Mouse (Mus musculus) macrophage (primary cell): Measurements from ENCODE around the gene Zc3h13. TPM values are rescaled to one million over a fixed set of nuclear protein-coding genes. Genes with fewer than 3 reads are reported as not detected.

ENCODE experiments used
- H3K27ac ChIP-seq: fragments of 350-480 bp; formaldehyde crosslinking; 2 replicates; pipeline ENCODE4 v1.9.0; 2021
- H3K36me3 ChIP-seq: fragments of 350-480 bp; formaldehyde crosslinking; 2 replicates; pipeline ENCODE4 v1.9.0; 2021; ENCODE audit errors: inconsistent target
- H3K4me3 ChIP-seq: fragments of 350-480 bp; formaldehyde crosslinking; 2 replicates; pipeline ENCODE4 v1.9.0; 2021; ENCODE audit errors: inconsistent target
- H3K79me2 ChIP-seq: fragments of 350-480 bp; formaldehyde crosslinking; 2 replicates; pipeline ENCODE4 v1.9.0; 2021; ENCODE audit errors: inconsistent target
- WGBS: methylation state at CpG from one replicate; pipeline ENCODE4 v1.1.7; 2026; ENCODE audit warnings: inconsistent platforms; ENCODE audit not compliant: missing documents; 5-methylcytosine and 5-hydroxymethylcytosine counted together
- polyA plus RNA-seq: library from polyadenylated mRNA; stranded (reverse); fragments of 250-400 nt; gene quantifications from 3 replicates; pipeline ENCODE4 v1.2.4, GENCODE M21; 2018; ENCODE audit warnings: inconsistent platforms
- total RNA-seq, 78 experiments: library from RNA; depleted of rRNA; stranded (reverse); fragments of 250-400 nt; gene quantifications; 1 replicate in 9 of 78; 2 replicates in 24 of 78; 3 replicates in 43 of 78; 4 replicates in 2 of 78; pipeline ENCODE4 v1.2.4; 2018; ENCODE audit warnings: inconsistent platforms in 56 of 78

The Zc3h13 gene
- 10 to 100 TPM; 38.1 to 85.7 (median 67.5) TPM for total RNA-seq (2018; cell fraction: chromatin; rRNA removed)
- total RNA-seq (2018; cell fraction: cytosol; rRNA removed), result 10 to 100 TPM; 11.7 to 20.8 (median 17.5) TPM
- 10 to 100 TPM; 23.1 to 57.3 (median 39.4) TPM for total RNA-seq (2018; cell fraction: nucleus; rRNA removed)
- 15.4 to 32.8 TPM (median 16.9 TPM) in 3 replicates for polyA plus RNA-seq

DNA sequence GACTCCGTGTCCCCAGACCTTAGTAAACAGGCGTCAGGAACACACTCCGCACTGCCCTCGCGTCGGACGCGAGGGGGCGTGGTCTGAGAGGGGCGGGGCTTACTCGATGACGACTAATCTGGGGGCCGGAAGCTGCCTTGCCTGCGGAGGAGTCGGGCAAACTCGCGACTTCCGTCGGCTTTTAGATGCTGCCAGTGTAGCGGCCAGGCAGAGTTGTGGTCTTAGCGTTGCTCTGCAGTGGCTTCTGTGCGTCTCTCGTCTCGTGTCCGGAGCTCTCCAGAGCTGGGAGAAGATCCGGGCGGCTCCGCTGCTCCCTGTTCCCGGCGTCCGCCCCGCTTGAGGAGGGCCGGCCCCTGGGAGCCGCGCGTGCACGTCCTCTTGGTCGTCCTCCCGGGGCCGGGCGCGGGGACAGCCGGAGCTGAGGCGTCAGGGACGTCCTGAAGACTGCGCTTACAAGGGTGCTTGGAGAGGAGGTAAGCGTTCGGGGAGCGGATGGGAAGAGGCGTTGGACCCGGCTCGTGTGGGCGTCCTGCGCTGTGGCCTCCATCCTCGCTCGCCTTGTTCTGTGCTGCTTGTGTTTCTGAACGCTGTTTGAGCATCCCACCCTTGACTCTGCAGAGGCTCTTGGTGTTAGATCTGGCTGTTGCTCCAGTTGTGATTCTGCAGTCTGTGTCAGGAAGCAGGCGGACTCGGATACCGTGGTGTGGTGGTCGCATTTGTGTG, at the start of gene Zc3h13:
Zc3h13 (plus strand) TSS at position 181 of the 723 bp plus-strand sequence.
- peak within 1 kb of the TSS; percentile 91 for H3K4me3 ChIP-seq
- peaks cover 50% of the 10 kb centered on the region for H3K79me2 ChIP-seq
- WGBS, result under 1% methylated on average over 61 of the region's 61 CpGs
- no peak within 1 kb of the TSS for H3K27ac ChIP-seq
- H3K36me3 ChIP-seq, result no peaks in the 10 kb centered on the region

DNA sequence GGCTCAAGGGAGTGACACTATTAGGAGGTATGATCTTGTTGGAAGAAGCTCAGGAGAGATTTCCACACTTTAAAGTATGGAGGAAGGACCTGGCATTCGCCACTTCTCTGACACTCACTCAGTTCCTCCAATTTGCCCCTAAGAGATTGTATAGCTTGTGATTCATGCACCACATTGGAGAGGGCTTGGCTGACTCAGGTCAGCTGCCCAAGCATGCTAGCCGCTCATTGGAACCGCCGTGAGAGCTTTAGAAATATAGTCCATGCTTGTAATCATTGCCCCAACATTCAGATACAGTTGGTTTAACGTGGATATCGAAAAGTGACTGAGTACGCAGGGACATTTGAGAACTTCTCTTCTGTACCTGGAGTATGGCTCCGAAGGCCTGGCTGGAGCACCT, 48.6 kb upstream of the Zc3h13 start:
- H3K36me3 ChIP-seq, result no peaks in the 10 kb centered on the region
- whole genome bisulfite sequencing, result 84% methylated on average over 8 of the region's 8 CpGs

DNA sequence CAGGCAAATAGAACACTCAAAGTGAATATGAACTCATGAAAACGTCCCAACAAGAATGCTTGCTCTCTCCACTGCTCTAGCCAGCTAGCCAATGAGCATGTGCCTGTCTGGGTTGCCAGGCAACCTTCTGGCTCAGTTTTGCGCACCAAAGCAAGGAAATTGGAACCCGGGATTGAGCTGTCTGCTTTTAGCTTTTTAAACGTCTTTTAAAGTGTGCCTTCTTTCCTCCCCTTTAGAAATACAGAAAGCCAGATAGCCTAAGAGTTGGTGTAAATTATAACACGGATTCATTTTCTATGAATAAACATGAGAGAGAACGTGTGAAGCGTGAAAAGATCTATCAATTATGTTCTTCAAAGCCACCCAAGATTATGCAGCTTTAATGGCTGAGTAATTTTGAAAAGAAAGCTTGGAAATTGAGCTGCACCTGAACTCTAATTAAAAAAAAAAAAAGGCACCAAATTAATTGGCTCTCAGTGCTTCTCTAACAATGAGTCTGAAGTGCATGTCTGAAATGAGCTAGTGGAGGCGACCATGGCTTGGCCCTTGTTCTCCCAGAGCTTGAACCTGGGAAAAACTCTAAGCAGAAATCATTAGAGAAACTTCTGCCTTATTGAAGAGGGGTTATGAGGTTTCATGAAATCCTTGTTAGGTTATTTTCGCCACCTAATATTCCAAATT, 48.1 kb upstream of the Zc3h13 start:
- no peaks in the 10 kb centered on the region for H3K79me2 ChIP-seq
- no peak overlapping the region for H3K27ac ChIP-seq
- H3K4me3 ChIP-seq, result no peak overlapping the region
- WGBS, result 87% methylated on average over 9 of the region's 9 CpGs
- no peaks in the 10 kb centered on the region for H3K36me3 ChIP-seq

More for the DNA sequence above, 48.6 kb upstream of the Zc3h13 start:
- Histone ChIP-seq H3K27ac (no peak overlapping the region), H3K4me3 (no peak overlapping the region), H3K79me2 (no peaks in the 10 kb centered on the region)

DNA sequence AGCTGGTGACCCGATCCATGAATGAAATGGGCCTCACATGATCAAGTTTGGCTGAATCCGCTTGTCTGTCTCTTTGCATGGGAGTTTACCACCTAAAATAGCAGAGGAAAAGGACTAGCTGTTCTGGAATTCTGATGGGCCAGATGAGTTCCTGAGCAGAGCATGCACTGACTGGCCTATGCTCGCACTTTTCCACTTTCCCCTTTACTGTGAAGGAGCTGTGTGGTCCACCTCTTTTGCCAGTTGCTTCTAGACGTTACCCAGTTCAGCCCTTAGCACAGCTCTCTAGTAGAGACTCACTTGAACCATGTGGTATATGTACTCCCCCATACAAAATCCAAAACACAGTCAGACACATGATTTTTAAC, 47.6 kb upstream of the Zc3h13 start:
- WGBS, result 97% methylated on average over 4 of the region's 4 CpGs
- Histone ChIP-seq H3K27ac (no peak overlapping the region), H3K79me2 (no peaks in the 10 kb centered on the region), H3K4me3 (no peak overlapping the region), H3K36me3 (no peaks in the 10 kb centered on the region)

DNA sequence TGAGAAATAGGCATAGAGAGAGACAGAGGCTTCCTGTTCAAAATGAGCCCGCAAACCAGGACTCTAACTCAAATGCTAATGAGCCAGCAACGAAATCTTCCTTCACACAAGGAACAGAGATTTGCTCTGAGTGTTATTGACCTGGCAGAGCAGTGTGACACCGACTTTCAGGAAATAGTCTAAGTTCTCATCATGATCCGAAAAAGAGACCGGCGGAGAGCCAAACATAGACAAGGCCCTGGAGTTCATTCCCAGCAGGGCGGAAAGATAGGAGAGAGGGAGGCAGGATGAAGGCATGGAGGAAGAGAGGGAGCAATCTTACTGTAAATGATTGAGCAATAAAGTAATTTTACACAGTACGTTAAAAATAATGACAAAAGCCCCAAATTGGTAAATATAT, 47.1 kb upstream of the Zc3h13 start:
- H3K36me3 ChIP-seq, result no peaks in the 10 kb centered on the region
- no peaks in the 10 kb centered on the region for H3K79me2 ChIP-seq
- H3K27ac ChIP-seq, result no peak overlapping the region
- H3K4me3 ChIP-seq, result no peak overlapping the region
- WGBS, result 89% methylated on average over 8 of the region's 8 CpGs

DNA sequence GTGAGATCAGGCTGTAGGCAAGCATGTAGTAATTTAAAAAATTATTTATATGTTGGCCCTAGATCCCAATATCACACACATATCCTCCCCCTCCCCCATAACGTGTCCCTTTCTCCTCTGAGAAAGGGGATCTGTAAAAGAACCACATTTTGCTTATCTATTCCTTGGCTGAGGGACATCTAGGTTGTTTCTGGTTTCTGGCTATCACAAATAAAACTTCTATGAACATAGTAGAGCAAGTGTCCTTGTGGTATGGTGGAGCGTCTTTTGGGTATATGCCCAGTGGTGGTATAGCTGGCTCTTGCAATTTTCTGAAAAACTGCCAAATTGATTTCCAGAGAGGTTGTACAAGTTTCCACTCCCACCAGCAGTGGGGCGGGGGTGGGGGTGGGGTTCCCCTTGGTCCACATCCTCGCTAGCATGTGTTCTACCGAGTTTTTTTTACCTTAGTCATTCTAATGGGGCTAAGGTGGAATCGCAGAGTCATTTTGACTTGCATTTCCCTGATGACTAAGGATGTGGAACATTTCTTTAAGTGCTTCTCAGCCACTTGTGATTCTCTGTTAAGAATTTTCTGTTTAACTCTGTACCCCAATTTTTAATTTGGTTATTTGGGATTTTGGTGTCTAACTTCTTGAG, 46.0 kb upstream of the Zc3h13 start:
- 27% methylated on average over 6 of the region's 6 CpGs for WGBS
- no peaks in the 10 kb centered on the region for H3K36me3 ChIP-seq
- H3K4me3 ChIP-seq, result no peak overlapping the region
- no peak overlapping the region for H3K27ac ChIP-seq
- no peaks in the 10 kb centered on the region for H3K79me2 ChIP-seq

DNA sequence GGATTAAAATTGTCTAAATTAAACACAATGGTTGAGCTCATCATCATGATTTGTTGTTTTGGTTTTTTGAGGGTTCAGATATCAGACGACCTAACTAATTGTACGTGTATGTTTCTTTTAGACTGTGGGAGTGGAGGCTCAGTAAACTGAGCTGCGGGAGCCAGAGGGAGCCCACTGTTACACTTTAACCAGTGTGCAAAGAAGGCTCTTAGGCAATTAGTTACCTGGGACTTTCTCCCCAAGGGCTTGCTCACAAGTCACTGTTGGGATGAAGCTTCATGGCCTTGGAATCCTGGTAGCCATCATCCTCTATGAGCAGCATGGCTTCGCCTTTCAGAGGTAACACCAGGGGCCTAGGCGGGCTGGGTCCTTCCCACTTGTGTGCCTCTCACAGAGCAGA, 42.1 kb upstream of the Zc3h13 start, which contains the start of gene Cpb2:
Cpb2 (plus strand) TSS at position 201 of the 400 bp plus-strand sequence.
- H3K27ac ChIP-seq, result no peak within 1 kb of the TSS
- WGBS, result 98% methylated on average over 5 of the region's 5 CpGs
- H3K79me2 ChIP-seq, result no peaks in the 10 kb centered on the region
- no peaks in the 10 kb centered on the region for H3K36me3 ChIP-seq
- H3K4me3 ChIP-seq, result no peak within 1 kb of the TSS

DNA sequence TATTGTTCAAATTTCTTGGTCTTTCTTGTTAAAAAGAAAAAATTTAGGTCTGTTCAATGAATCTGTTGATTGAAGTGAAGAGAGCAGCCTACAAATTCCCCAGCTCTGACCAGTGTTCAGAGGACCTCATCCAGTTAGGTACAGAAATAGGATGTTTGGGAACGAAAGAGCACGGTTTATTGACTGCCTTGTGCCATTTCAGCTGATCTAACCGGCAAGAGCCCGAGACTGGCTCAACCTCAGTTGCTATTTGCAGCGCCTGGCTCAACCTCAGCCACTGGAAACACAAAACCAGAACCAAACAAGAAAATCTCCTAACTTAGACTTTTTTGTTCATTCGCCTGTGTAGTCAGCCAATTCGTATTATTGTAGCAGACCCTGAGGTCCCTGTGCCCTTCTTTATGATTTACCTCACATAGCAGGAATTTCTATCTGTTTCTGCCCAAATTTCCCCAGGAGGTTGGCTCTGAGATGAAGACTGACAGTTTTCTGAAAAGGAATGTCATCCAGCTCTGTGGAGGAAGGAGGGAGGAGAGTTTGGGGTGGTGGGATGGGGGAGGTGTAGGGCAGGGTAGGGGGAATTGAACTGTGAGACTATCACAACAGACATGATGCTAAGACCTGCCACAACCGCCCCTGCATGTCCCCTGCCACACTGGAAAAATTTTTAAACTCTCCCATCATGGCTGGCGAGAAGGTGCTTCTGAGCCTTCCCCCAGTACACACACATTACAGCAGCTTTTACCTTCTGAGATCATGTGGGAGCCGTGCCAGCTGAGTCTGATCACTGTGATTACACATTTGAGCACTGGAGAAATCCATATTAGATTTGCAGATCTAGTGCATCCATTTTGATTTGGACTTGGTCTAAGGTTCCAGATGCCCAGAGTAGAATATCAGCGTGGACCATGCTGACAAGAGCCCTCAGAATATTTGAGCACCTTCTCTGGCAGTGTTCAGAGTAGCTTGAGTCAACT, 37.9 kb upstream of the Zc3h13 start:
- Histone ChIP-seq H3K36me3 (no peaks in the 10 kb centered on the region), H3K27ac (no peak overlapping the region), H3K4me3 (no peak overlapping the region), H3K79me2 (no peaks in the 10 kb centered on the region)
- WGBS, result 94% methylated on average over 11 of the region's 11 CpGs

DNA sequence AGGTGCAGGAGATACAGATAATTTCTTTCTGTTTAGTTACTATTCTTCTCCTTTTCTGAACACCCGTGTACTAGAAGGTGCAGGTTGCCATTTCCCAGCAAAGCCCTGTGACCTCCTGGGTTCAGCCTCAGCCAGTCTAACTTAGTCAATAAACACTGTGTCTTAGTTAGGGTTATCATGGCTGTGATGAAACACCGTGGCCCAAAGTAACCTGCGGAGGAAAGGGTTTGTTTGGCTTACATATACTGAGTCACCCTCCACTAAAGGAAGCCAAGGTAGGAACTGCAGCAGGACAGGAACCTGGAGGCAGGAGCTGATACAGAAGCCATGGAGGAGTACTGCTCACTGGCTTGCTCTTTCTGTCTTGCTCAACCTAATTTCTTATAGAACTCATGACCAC, 33.7 kb upstream of the Zc3h13 start:
- Histone ChIP-seq H3K36me3 (no peaks in the 10 kb centered on the region), H3K79me2 (no peaks in the 10 kb centered on the region), H3K4me3 (no peak overlapping the region), H3K27ac (no peak overlapping the region)
- 91% methylated on average over 3 of the region's 3 CpGs for WGBS

DNA sequence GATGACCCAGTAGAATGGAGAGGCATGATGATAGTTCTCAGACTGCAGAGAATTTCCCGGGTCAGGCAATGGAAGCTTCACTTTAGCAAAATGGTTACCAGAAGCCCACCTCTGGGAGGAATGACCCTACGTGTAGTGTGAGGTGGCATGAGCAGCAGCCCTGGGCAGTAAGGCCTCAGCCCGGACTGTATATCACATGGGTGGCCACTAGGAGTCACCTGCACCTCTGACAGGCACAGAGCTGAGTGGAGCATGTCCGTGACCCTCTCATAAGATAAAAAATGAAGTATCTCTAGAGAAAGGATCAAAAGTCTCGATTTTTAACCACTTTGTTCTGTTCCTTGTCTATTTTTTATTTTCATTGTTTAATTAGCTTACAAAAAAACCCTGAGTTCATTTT, 27.7 kb upstream of the Zc3h13 start:
- Histone ChIP-seq H3K79me2 (no peaks in the 10 kb centered on the region), H3K4me3 (no peak overlapping the region), H3K27ac (no peak overlapping the region), H3K36me3 (no peaks in the 10 kb centered on the region)
- WGBS, result 54% methylated on average over 5 of the region's 5 CpGs

DNA sequence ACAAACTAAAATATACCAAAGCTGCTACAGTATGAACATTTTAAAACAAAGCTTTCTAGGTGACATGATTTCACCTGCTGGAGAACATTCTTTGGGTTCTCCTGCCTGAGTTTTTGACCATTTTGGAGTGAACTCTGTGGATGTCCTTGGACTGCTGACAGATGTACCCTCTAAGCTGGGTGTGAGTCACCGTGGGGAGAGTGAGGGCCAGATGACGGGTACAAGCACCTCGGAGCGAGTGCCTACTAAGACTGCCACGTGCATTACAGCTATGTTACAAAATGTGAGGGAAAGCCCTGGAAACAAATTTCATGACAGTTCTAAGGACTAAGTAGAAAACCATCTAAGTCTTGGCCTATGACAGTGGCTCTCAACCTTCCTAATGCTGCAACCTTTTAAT, 14.6 kb upstream of the Zc3h13 start:
- no peak overlapping the region for H3K4me3 ChIP-seq
- WGBS, result 82% methylated on average over 5 of the region's 5 CpGs
- no peaks in the 10 kb centered on the region for H3K79me2 ChIP-seq
- H3K36me3 ChIP-seq, result no peaks in the 10 kb centered on the region
- no peak overlapping the region for H3K27ac ChIP-seq

DNA sequence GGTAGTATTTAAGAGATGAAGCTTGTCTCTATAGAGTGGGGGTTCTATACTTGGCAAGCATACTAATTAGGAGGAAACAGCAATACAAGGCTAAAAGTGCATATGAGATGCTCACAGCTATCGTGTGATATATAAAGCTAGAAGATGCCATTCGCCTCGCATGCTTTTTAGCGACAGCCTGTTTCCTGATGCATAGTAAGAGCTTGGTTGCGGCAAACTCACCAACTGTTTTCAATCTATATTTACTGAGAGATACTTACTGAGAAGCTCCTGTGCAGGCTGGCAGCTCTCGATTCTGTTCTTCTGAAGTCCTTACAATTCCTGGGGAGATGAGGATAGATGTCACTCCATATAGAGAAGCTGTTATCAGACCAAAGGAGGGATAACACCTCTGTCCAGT, 4.5 kb upstream of the Zc3h13 start:
- 85% methylated on average over 6 of the region's 6 CpGs for WGBS

DNA sequence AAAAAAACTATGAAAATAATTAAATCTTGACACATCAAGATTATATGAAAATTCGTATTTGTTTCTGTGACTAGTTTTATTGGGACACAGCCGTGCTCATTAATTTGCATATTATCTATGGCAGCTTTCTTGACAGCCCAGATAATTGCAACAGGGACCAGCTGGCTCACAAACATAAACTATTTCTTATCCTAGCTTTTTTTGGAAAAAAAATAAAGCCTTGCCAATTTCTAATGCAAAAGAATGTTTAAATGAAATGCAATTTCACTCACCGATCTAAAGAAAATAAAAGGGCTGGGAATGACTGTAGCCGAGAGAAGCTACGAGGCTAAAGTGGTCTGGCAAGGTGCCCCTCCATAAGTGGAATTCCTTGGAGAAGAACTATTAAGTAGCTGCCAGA, 3.8 kb upstream of the Zc3h13 start:
- no peaks in the 10 kb centered on the region for H3K36me3 ChIP-seq
- H3K27ac ChIP-seq, result no peak overlapping the region
- 72% methylated on average over 5 of the region's 5 CpGs for WGBS
- no peak overlapping the region for H3K4me3 ChIP-seq
- peaks cover 11% of the 10 kb centered on the region for H3K79me2 ChIP-seq

More for the DNA sequence above, 4.5 kb upstream of the Zc3h13 start:
- Histone ChIP-seq H3K79me2 (peaks cover 4% of the 10 kb centered on the region), H3K27ac (no peak overlapping the region), H3K36me3 (no peaks in the 10 kb centered on the region), H3K4me3 (no peak overlapping the region)

DNA sequence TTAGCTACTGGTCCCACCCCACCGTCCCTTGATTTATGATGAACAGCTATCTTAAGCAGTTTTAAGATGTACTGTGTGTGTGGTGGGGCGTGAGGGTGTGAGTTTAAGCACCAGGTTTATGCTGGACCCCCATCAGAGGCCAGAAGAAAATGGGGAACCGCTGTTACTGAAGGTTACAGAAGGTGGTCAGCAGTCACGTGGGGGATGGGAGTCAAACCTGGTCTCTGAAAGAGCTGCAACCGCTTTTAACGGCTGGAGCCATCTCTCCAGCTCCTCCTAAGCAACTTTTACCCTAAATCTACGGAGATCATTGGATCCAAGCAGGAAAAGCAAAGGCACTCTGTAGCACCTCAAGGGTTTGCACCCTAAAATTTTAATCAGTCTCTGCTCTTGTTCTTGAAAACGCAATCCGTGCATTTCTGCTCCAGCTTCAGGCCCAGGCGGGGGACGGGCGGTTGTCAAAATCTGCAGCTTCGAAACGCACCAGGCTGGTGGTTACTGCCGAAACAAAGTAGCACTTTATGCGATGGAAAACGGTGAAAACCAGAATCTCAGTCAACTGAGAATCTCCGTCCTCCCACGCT, 472 bp upstream of the Zc3h13 start:
- Histone ChIP-seq H3K4me3 (peak overlapping the region; percentile 91), H3K79me2 (peaks cover 44% of the 10 kb centered on the region), H3K36me3 (no peaks in the 10 kb centered on the region), H3K27ac (no peak overlapping the region)
- WGBS, result 7% methylated on average over 19 of the region's 19 CpGs
